Mouse (Mus musculus) adrenal gland (tissue): ENCODE results near the gene Ppfia4.

Experiments used
- intact Hi-C: fragments of 180-260 bp; cut with DNase I; formaldehyde crosslinking; loops from one replicate; pipeline ENCODE4 v1.15.1; 2025
- long read RNA-seq, 2 experiments: library from polyadenylated mRNA; unstranded; transcript quantifications; one replicate each; pipeline ENCODE4 v2.0.0; 2020; ENCODE audit warnings: borderline replicate concordance in 1 of 2; ENCODE audit not compliant: insufficient replicate concordance in 1 of 2

The Ppfia4 gene
- long read RNA-seq, experiment 1, partial matches to known transcripts, result 0 of 5 reads
- long read RNA-seq, experiment 1, other reads (novel, unspliced or antisense), result 5 of 5 reads
- long read RNA-seq, experiment 2, partial matches to known transcripts, result 1 of 6 reads
- long read RNA-seq, experiment 2, other reads (novel, unspliced or antisense), result 4 of 6 reads

- intact Hi-C loops, result loop anchor here (5.0 kb wide), 3 partner anchors 91 to 216 kb away; no protein-coding TSS in a partner anchor
Measured at GRCm38 (mm10) chr1:134332770-134333271, at the start of gene Ppfia4. Ppfia4 (minus strand) TSS chr1:134332928.

- intact Hi-C loops, result no loop called here
Measured at GRCm38 (mm10) chr1:134381795-134382625, 49.3 kb upstream of the Ppfia4 start.

- intact Hi-C loops, result no loop called here
Measured at GRCm38 (mm10) chr1:134381051-134381450, 48.3 kb upstream of the Ppfia4 start.

- intact Hi-C loops, result no loop called here
Measured at GRCm38 (mm10) chr1:134374124-134374523, 41.4 kb upstream of the Ppfia4 start.

GRCm38 (mm10) chr1:134368777-134369337, 36.1 kb upstream of the Ppfia4 start:
- intact Hi-C loops, result loop anchor here (5.0 to 10.0 kb wide), 2 partner anchors 43 to 236 kb away; no protein-coding TSS in a partner anchor

GRCm38 (mm10) chr1:134365491-134365890, 32.8 kb upstream of the Ppfia4 start:
- intact Hi-C loops, result loop anchor here (5.0 to 10.0 kb wide), 2 partner anchors 47 to 239 kb away; no protein-coding TSS in a partner anchor

GRCm38 (mm10) chr1:134363194-134363593, 30.5 kb upstream of the Ppfia4 start:
- intact Hi-C loops, result loop anchor here (5.0 to 10.0 kb wide), 2 partner anchors 94 to 242 kb away; partner anchors contain the start of gene Klhl12

GRCm38 (mm10) chr1:134361857-134362212, 29.1 kb upstream of the Ppfia4 start, which contains the start of gene Tmem183a:
Tmem183a (minus strand) TSS chr1:134361979.
- intact Hi-C loops, result loop anchor here (5.0 to 10.0 kb wide), 2 partner anchors 95 to 243 kb away; partner anchors contain the start of gene Klhl12

GRCm38 (mm10) chr1:134361195-134361856, 28.6 kb upstream of the Ppfia4 start:
- intact Hi-C loops, result loop anchor here (5.0 to 10.0 kb wide), 2 partner anchors 96 to 243 kb away; partner anchors contain the start of gene Klhl12

- intact Hi-C loops, result loop anchor here (5.0 to 10.0 kb wide), 2 partner anchors 97 to 244 kb away; partner anchors contain the start of gene Klhl12
Measured at GRCm38 (mm10) chr1:134360656-134361055, 27.9 kb upstream of the Ppfia4 start.

- intact Hi-C loops, result no loop called here
Measured at GRCm38 (mm10) chr1:134357461-134357860, 24.7 kb upstream of the Ppfia4 start.

- intact Hi-C loops, result no loop called here
Measured at GRCm38 (mm10) chr1:134353326-134353725, 20.6 kb upstream of the Ppfia4 start.

- intact Hi-C loops, result no loop called here
Measured at GRCm38 (mm10) chr1:134347791-134348190, 15.1 kb upstream of the Ppfia4 start.

GRCm38 (mm10) chr1:134345075-134345474, 12.3 kb upstream of the Ppfia4 start:
- intact Hi-C loops, result no loop called here

- intact Hi-C loops, result no loop called here
Measured at GRCm38 (mm10) chr1:134344005-134344950, 11.6 kb upstream of the Ppfia4 start.

- intact Hi-C loops, result no loop called here
Measured at GRCm38 (mm10) chr1:134343567-134343966, 10.8 kb upstream of the Ppfia4 start.

- intact Hi-C loops, result no loop called here
Measured at GRCm38 (mm10) chr1:134342781-134343310, 10.1 kb upstream of the Ppfia4 start.

GRCm38 (mm10) chr1:134342278-134342664, 9.5 kb upstream of the Ppfia4 start:
- intact Hi-C loops, result no loop called here

GRCm38 (mm10) chr1:134341641-134342277, 9.0 kb upstream of the Ppfia4 start:
- intact Hi-C loops, result no loop called here
